Mouse (Mus musculus) kidney, embryonic 14.5 days (tissue): ENCODE data around the gene Hoxd12. TPM values are rescaled to one million over a fixed set of nuclear protein-coding genes. Genes with fewer than 3 reads are reported as not detected.

Source experiments
- ATAC-seq: fragments of 200-750 bp; cut with Nextera tagmentation; 2 replicates; pipeline ENCODE4 v1.8.0; 2017; ENCODE audit warnings: moderate number of reproducible peaks, mild to moderate bottlenecking, moderate TSS enrichment, moderate library complexity; ENCODE audit not compliant: low FRiP score, low TSS enrichment
- H3K27ac ChIP-seq: fragments of 300-500 bp; sonication (generic); 2 replicates; pipeline ENCODE4 v1.5.1; 2014; ENCODE audit warnings: low read depth, mild to moderate bottlenecking, low read length, moderate library complexity, mixed read lengths
- H3K27me3 ChIP-seq: fragments of 300-500 bp; sonication (generic); 2 replicates; pipeline ENCODE4 v1.6.1; 2014; ENCODE audit warnings: mild to moderate bottlenecking, low read length; ENCODE audit not compliant: control insufficient read depth, insufficient read depth
- H3K36me3 ChIP-seq: fragments of 300-500 bp; sonication (generic); 2 replicates; pipeline ENCODE4 v1.6.1; 2014; ENCODE audit warnings: low read length, mixed read lengths; ENCODE audit not compliant: control insufficient read depth, insufficient read depth
- H3K4me1 ChIP-seq: fragments of 300-500 bp; sonication (generic); 2 replicates; pipeline ENCODE4 v1.6.1; 2014; ENCODE audit warnings: low read length, mixed read lengths; ENCODE audit not compliant: control insufficient read depth, insufficient read depth
- H3K4me2 ChIP-seq: fragments of 300-500 bp; sonication (generic); replicated peaks from 2 replicates; pipeline ENCODE4 v1.6.1; 2014; ENCODE audit warnings: low read depth, mild to moderate bottlenecking, low read length
- H3K4me3 ChIP-seq: fragments of 300-500 bp; sonication (generic); 2 replicates; pipeline ENCODE4 v1.5.1; 2014; ENCODE audit warnings: mild to moderate bottlenecking, low read length
- H3K9ac ChIP-seq: fragments of 300-500 bp; sonication (generic); 2 replicates; pipeline ENCODE4 v1.6.1; 2014; ENCODE audit warnings: low read depth, mild to moderate bottlenecking, low read length, moderate library complexity
- H3K9me3 ChIP-seq: fragments of 300-500 bp; sonication (generic); 2 replicates; pipeline ENCODE4 v1.6.1; 2016; ENCODE audit warnings: low read length; ENCODE audit not compliant: control insufficient read depth
- WGBS: fragments of 180-500 bp; shearing (Covaris S2); extraction: QIAGEN DNeasy Blood & Tissue Kit; methylation state at CpG from one replicate; pipeline ENCODE4 v1.1.7; 2014; 5-methylcytosine and 5-hydroxymethylcytosine counted together
- polyA plus RNA-seq: library from polyadenylated mRNA; unstranded; fragments of >200 nt; fragmentation: Nextera tagmentation; extraction: Ambion mirVana; gene quantifications from 2 replicates; pipeline ENCODE4 v1.2.1, GENCODE M21; 2014

The Hoxd12 gene
- polyA plus RNA-seq, 1 experiment from 2014 or later, result 7.2 TPM

- no peaks in the 10 kb centered on the region for H3K9me3 ChIP-seq
- no peaks in the 10 kb centered on the region for H3K36me3 ChIP-seq
- peak overlapping the region; percentile 57 for H3K4me2 ChIP-seq
- H3K27me3 ChIP-seq, result peaks cover 80% of the 10 kb centered on the region
- H3K4me1 ChIP-seq, result peaks cover 13% of the 10 kb centered on the region
- H3K9ac ChIP-seq, result no peak overlapping the region
- H3K4me3 ChIP-seq, result peak overlapping the region; percentile 34
- under 1% methylated on average over 37 of the region's 47 CpGs for WGBS
- H3K27ac ChIP-seq, result no peak overlapping the region
- peak; percentile 60; the same call in 1 of the 2 replicates for ATAC-seq
Observed at GRCm38 (mm10) chr2:74655420-74655781, 19.4 kb upstream of the Hoxd12 start.

- no peak overlapping the region for H3K27ac ChIP-seq
- peak overlapping the region; percentile 34 for H3K4me3 ChIP-seq
- peaks cover 13% of the 10 kb centered on the region for H3K4me1 ChIP-seq
- ATAC-seq, result peak; percentile 56; the same call in 1 of the 2 replicates
- no peaks in the 10 kb centered on the region for H3K9me3 ChIP-seq
- H3K4me2 ChIP-seq, result peak overlapping the region; percentile 57
- under 1% methylated on average over 57 of the region's 69 CpGs for WGBS
- H3K9ac ChIP-seq, result 0 out of 2 replicates have a peak overlapping the region, but pooled peaks have one; percentile 7
- H3K36me3 ChIP-seq, result no peaks in the 10 kb centered on the region
- H3K27me3 ChIP-seq, result peaks cover 81% of the 10 kb centered on the region
Observed at GRCm38 (mm10) chr2:74655821-74656631, 18.8 kb upstream of the Hoxd12 start.

DNA sequence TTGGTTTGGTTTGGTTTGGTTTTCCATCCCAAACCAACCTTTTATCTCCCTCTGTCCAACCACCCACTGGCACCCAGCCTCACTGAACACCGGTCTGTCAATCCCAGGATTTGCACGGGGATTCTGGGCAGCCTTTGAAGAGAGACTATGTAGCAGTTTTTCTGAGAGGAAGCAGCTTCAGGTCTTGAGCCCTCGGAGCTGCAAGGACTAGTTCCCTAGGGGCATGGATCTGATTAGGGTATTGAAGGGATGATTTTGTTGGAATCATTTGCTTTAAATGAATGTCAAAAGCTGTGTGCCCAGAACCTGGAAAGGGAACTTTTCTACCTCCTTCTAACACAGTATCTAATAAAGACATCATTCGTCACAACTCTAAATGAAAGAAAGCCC is 18.2 kb upstream of the Hoxd12 start:
- Histone ChIP-seq H3K27ac (no peak overlapping the region), H3K4me1 (peaks cover 13% of the 10 kb centered on the region), H3K36me3 (no peaks in the 10 kb centered on the region), H3K27me3 (peaks cover 82% of the 10 kb centered on the region), H3K4me2 (no peak overlapping the region), H3K9ac (no peak overlapping the region), H3K9me3 (no peaks in the 10 kb centered on the region), H3K4me3 (no peak overlapping the region)
- ATAC-seq, result no peak
- WGBS, result 2% methylated on average over 4 of the region's 4 CpGs

GRCm38 (mm10) chr2:74657251-74658023 is 17.4 kb upstream of the Hoxd12 start:
- peaks cover 13% of the 10 kb centered on the region for H3K4me1 ChIP-seq
- ATAC-seq, result no peak
- 2% methylated on average over 62 of the region's 62 CpGs for WGBS
- 0 out of 2 replicates have a peak overlapping the region, but pooled peaks have one; percentile 1 for H3K4me2 ChIP-seq
- no peak overlapping the region for H3K27ac ChIP-seq
- peak overlapping the region; percentile 17; the same call in 1 of the 2 replicates for H3K4me3 ChIP-seq
- H3K9ac ChIP-seq, result no peak overlapping the region
- peaks cover 82% of the 10 kb centered on the region for H3K27me3 ChIP-seq
- no peaks in the 10 kb centered on the region for H3K36me3 ChIP-seq
- no peaks in the 10 kb centered on the region for H3K9me3 ChIP-seq

GRCm38 (mm10) chr2:74658024-74658666 is 16.7 kb upstream of the Hoxd12 start:
- peaks cover 86% of the 10 kb centered on the region for H3K27me3 ChIP-seq
- no peaks in the 10 kb centered on the region for H3K36me3 ChIP-seq
- H3K9ac ChIP-seq, result no peak overlapping the region
- peaks cover 13% of the 10 kb centered on the region for H3K4me1 ChIP-seq
- ATAC-seq, result no peak
- H3K4me3 ChIP-seq, result peak overlapping the region; percentile 17; the same call in 1 of the 2 replicates
- 1% methylated on average over 15 of the region's 15 CpGs for WGBS
- no peaks in the 10 kb centered on the region for H3K9me3 ChIP-seq
- H3K27ac ChIP-seq, result no peak overlapping the region
- no peak overlapping the region for H3K4me2 ChIP-seq

DNA sequence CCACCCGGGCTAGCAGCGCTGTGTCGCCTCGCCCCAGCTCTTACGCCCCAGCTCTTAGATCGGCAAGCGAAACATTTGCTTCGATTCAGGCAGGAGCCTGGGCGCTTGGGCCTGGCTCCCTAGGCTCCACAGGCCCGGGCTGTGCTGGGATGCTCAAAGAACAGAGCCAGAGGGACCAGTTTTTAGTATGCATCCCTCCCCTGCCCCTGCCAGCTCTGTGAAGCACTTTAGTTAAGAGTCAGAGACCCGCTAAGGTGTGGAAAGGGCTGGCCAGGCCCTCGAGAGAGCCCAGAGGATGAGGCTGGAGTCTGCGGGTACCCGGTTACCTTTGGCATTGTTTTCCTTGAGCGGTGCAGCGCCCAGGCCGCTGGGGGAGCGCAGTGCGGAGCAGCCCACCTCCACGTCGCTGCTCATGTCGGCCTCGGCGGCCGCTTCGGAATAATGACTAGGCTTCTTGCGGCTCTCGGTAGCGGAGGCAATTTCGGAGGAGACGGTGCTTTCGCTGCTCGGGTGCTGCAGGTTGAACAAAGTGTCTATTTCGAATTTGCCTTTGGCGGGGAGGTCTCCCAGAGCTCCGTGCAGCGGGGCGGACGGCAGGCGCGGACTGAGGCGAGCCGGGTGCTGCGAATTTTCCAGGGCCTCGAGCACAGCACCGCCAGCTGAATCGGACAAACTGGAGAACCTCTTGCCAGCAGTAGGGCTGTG is 16.0 kb upstream of the Hoxd12 start:
- H3K4me2 ChIP-seq, result no peak overlapping the region
- H3K4me1 ChIP-seq, result peaks cover 15% of the 10 kb centered on the region
- H3K27ac ChIP-seq, result no peak overlapping the region
- H3K36me3 ChIP-seq, result no peaks in the 10 kb centered on the region
- H3K4me3 ChIP-seq, result no peak overlapping the region
- no peaks in the 10 kb centered on the region for H3K9me3 ChIP-seq
- WGBS, result under 1% methylated on average over 47 of the region's 47 CpGs
- no peak overlapping the region for H3K9ac ChIP-seq
- peaks cover 90% of the 10 kb centered on the region for H3K27me3 ChIP-seq
- ATAC-seq, result no peak

DNA sequence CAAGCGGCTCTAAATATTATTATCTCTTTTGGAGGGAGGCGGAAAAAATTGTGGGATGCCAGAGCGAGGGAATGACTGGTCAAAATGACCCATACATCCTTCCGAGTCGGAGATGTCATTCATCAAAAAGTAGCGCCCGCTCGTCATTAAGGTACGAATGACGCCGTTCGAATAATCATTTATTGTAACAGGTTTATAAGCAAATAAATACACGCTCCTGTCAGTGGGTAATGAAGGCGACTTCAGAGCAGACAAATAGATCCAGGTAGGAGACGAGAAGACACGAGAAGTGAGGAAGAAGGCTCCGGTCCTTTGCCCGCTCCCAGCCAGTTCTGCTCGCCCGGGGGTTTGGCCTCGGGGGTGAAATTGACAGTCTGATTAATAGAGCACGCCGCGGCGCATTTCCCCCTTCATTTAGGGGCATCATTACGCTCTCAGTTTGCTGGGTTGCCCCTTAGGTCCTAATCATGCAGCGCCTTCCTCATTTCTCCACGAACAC is 15.3 kb upstream of the Hoxd12 start, which contains the start of gene Evx2:
Gene Evx2, minus strand, starts transcription at position 51 of the 499 bp plus-strand sequence.
- H3K36me3 ChIP-seq, result no peaks in the 10 kb centered on the region
- no peaks in the 10 kb centered on the region for H3K9me3 ChIP-seq
- no peak within 1 kb of the TSS for H3K4me2 ChIP-seq
- ATAC-seq, result no peak
- H3K27ac ChIP-seq, result no peak within 1 kb of the TSS
- WGBS, result 1% methylated on average over 28 of the region's 28 CpGs
- no peak within 1 kb of the TSS for H3K4me3 ChIP-seq
- peaks cover 15% of the 10 kb centered on the region for H3K4me1 ChIP-seq
- peaks cover 90% of the 10 kb centered on the region for H3K27me3 ChIP-seq
- no peak within 1 kb of the TSS for H3K9ac ChIP-seq
